14 mouse cellular contexts compared by ENCODE assay signal in the genomic region with DNA sequence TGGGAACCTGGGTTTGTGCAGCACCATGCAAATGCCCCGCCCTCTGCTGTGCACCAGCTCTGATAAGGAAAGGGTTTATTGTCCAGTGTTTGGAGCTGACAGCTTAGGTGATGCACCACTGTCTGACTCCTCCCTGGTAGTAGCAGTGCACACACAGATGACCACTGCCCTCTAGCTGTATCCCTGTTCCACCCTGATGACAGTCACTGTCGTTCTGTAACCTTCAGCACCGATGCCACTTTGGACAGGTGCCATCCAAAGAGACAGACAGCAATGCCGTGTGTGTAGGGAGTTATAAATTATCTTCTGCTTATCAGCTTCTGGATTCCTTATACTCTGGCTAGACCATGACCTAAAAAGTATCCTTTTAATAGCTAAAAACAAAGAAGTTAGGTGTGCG. TPM values are rescaled to one million over a fixed set of nuclear protein-coding genes. Genes with fewer than 3 reads are reported as not detected.
DNase-seq lines count a peak whose midpoint lies in the region; ATAC-seq and TF ChIP-seq lines count a peak whose summit lies in the region.
"Had no signal": no experiment of that assay in that cellular context is flagged by ENCODE, and none has a peak within 500 bp of the region (broad histone marks: within the 10 kb centered on the region; RNA-seq: fewer than 3 reads in every experiment).

No protein-coding gene starts in this region.

- no peak overlapping the region for H3K4me3 ChIP-seq in left cerebral cortex, adult 2 months
- H3K4me3 ChIP-seq: heart, embryonic 15.5 days; stomach, embryonic 15.5 days had no signal

- ATAC-seq in megakaryocyte progenitor cell, adult 5-6 weeks (replicated peaks; ENCODE audit: poor library complexity): 0 out of 2 replicates have a peak, but pooled peaks have one; percentile 26

- DNase-seq in cerebellum, postnatal 10 days: peak; percentile 45 to 47
- DNase-seq in cerebellum, adult 8-10 months: no peak
- DNase-seq in left cerebral cortex, adult 2 months (ENCODE audit: extremely low spot score in 1 of 2, low spot score in 2 of 2): no peak
- DNase-seq in left cerebral cortex, postnatal 25 days (ENCODE audit: low spot score in 2 of 2): no peak
- DNase-seq in adrenal gland, adult 18-20 months (ENCODE audit: low spot score in 2 of 2): peak; percentile 18 to 33
- DNase-seq in thymus, postnatal 25 days: no peak
- DNase-seq in left cerebral cortex, adult 18-20 months (ENCODE audit: low spot score in 2 of 2): no peak
- DNase-seq: cerebellum, adult 9-11 months; kidney, adult 9 months; layer of hippocampus, postnatal 36 days had no signal

- TF ChIP-seq CTCF in left cerebral cortex, adult 2 months (IDR thresholded peaks at IDR 0.05): peak; percentile 6

- intact Hi-C loops in left cerebral cortex, adult 2 months (cut with DNase I): no loop called here
- intact Hi-C loops in left cerebral cortex, postnatal 25 days (cut with DNase I): no loop called here

- H3K27ac ChIP-seq in left cerebral cortex, adult 2 months: no peak overlapping the region
- H3K27ac ChIP-seq: heart, embryonic 15.5 days; stomach, embryonic 15.5 days had no signal

RNA-seq across cellular contexts. Expression of a gene that starts 16.6 kb away (rescaled TPM):
- 10 to 100 TPM; 22.0 to 25.4 TPM for total RNA-seq in left cerebral cortex, adult 2 months (2021)
- total RNA-seq in left cerebral cortex, postnatal 25 days (2021): 10 to 100 TPM; 20.4 to 23.7 TPM
- total RNA-seq in adrenal gland, adult 18-20 months (2021): 10 to 100 TPM; 36.9 to 38.7 TPM
- 23.2 and 25.6 TPM in 2 replicates for total RNA-seq in megakaryocyte progenitor cell, adult 5-6 weeks (2015)
- total RNA-seq in megakaryocyte progenitor cell, adult 5-6 weeks (2017): 11.7 and 14.1 TPM in 2 replicates
- total RNA-seq in left cerebral cortex, adult 18-20 months (2021): 10 to 100 TPM; 19.1 to 20.2 TPM

RNA-seq across cellular contexts. Expression of a gene that starts 25.0 kb away (rescaled TPM):
- total RNA-seq in left cerebral cortex, adult 2 months (2021): 10 to 100 TPM; 55.3 to 66.9 TPM
- 10 to 100 TPM; 52.1 to 55.3 TPM for total RNA-seq in left cerebral cortex, postnatal 25 days (2021)
- 1 to 10 TPM in 1 of 2 experiments, under 1 TPM in 1; 0.73 to 1.6 TPM for total RNA-seq in adrenal gland, adult 18-20 months (2021)
- total RNA-seq in megakaryocyte progenitor cell, adult 5-6 weeks (2015): not detected in 2 replicates
- not detected in 2 replicates for total RNA-seq in megakaryocyte progenitor cell, adult 5-6 weeks (2017)
- total RNA-seq in left cerebral cortex, adult 18-20 months (2021): 10 to 100 TPM; 52.1 to 55.2 TPM
- total RNA-seq: MEL had no signal

Comparison
In these comparisons a context has a peak if more than half of its experiments do, and no peak if none do; other contexts are left out.
1. DNase-seq: peak in cerebellum, postnatal 10 days (2 of 2) and adrenal gland, adult 18-20 months (2 of 2); none in cerebellum, adult 8-10 months (single experiment), left cerebral cortex, adult 2 months (0 of 2), left cerebral cortex, postnatal 25 days (0 of 2), thymus, postnatal 25 days (single experiment) and left cerebral cortex, adult 18-20 months (0 of 2).
2. RNA of a gene that starts 25.0 kb away (total RNA-seq): 55.3 to 66.9 TPM in left cerebral cortex, adult 2 months, 52.1 to 55.3 TPM in left cerebral cortex, postnatal 25 days and 52.1 to 55.2 TPM in left cerebral cortex, adult 18-20 months; 0.73 to 1.6 TPM in adrenal gland, adult 18-20 months and not detected in megakaryocyte progenitor cell, adult 5-6 weeks; every median in the first group is over 10 times any median in the second.